Mouse (Mus musculus): ENCODE measurements around the gene Fancm.

DNA sequence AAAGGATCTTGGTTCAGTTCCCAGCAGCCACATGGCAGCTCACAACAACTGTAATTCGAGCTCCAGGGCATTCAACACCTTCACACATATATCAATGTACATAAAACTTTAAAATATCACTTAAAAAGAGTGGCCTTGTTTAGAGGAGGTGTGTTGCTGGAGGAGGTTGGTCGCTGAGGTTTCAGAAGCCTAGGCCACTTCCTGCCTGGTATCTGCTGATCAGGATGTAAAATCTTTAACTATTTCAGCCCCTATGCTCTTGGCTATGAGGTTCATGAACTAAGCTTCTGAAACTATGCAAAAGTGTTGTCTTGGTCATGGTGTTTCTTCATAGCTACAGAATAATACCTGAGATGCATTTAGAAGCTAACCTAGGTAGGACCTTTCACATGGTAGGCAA lies 10.2 kb upstream of the Fancm start:
- TF ChIP-seq CTCF (IDR thresholded peaks at IDR 0.05; ENCODE audit: low read depth, low read length), result no peak
- no peak for TF ChIP-seq GATA1 (IDR thresholded peaks at IDR 0.05; ENCODE audit: borderline replicate concordance, low read length)
- no peak for TF ChIP-seq POLR2AphosphoS5 (IDR thresholded peaks at IDR 0.05; ENCODE audit: insufficient replicate concordance, low read depth, low read length)
